15 mouse cellular contexts compared by ENCODE assay signal in the genomic region with DNA sequence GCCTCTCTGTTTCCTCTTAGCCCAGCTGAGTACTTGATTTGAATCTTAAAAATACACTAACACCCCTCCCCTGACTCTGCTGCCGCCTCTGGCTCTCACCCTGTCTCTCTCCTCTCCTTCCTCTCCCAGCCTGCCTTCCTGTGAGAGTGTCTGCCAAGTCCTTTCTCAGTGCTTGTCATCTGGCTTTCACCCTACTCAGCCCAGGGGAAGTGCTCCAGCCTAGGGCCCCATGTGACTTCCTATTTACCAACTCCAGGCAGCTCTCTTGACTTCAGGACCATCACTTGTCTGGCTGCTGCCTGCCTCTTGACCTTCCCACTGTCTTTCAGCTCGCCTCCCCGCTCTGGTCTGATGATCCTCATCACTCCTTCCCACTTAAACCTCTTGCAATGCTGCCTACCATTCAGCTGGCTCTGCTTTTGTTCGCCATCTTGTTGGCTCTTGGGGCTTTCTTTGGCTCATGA. TPM values are rescaled to one million over a fixed set of nuclear protein-coding genes. Genes with fewer than 3 reads are reported as not detected.
DNase-seq lines count a peak whose midpoint lies in the region.
"Had no signal": no experiment of that assay in that cellular context is flagged by ENCODE, and none has a peak within 500 bp of the region (broad histone marks: within the 10 kb centered on the region; RNA-seq: fewer than 3 reads in every experiment).

No protein-coding gene starts in this region.

- peak; percentile 31 for DNase-seq in cerebellum, adult 11-12 months
- no peak for DNase-seq in cerebellum, adult 8-10 months
- peak; percentile 56 to 57 for DNase-seq in frontal cortex, postnatal 36 days (ENCODE audit: low spot score in 2 of 2)
- DNase-seq in frontal cortex, postnatal 10 days (ENCODE audit: low spot score in 2 of 2) = no peak
- peak; percentile 58 for DNase-seq in layer of hippocampus, adult 9-11 months
- no peak for DNase-seq in layer of hippocampus, postnatal 25 days (ENCODE audit: extremely low spot score in 1 of 2, low spot score in 1 of 2)
- peak; percentile 81 for DNase-seq in brain, adult 2 months (ENCODE audit: low read depth, low spot score)
- no peak for DNase-seq in lung, postnatal 14 days
- DNase-seq: adrenal gland, postnatal 14 days; gastrocnemius, postnatal 25 days; kidney, adult 9 months; kidney, postnatal 4 days; liver; lung, adult 18-20 months; thymus, postnatal 36 days had no signal

RNA-seq across cellular contexts. Expression of a gene that starts 15.0 kb away (rescaled TPM):
- 10 to 100 TPM; 36.9 to 49.7 TPM for total RNA-seq in layer of hippocampus, postnatal 25 days (2021)
- total RNA-seq: gastrocnemius, postnatal 25 days had no signal

RNA-seq across cellular contexts. Expression of a gene that starts 31.9 kb away (rescaled TPM):
- under 1 TPM; 0.56 to 0.91 TPM for total RNA-seq in layer of hippocampus, postnatal 25 days (2021)
- total RNA-seq: adrenal gland, postnatal 14 days; gastrocnemius, postnatal 25 days had no signal

Comparison
In these comparisons a context has a peak if more than half of its experiments do, and no peak if none do; other contexts are left out.
1. DNase-seq: peak in cerebellum, adult 11-12 months (single experiment), frontal cortex, postnatal 36 days (2 of 2), layer of hippocampus, adult 9-11 months (single experiment) and brain, adult 2 months (single experiment); none in cerebellum, adult 8-10 months (single experiment), frontal cortex, postnatal 10 days (0 of 2), layer of hippocampus, postnatal 25 days (0 of 2) and lung, postnatal 14 days (single experiment).